Mouse (Mus musculus): Measurements from ENCODE around the gene Ank. TPM values are rescaled to one million over a fixed set of nuclear protein-coding genes. Genes with fewer than 3 reads are reported as not detected.
A peak's percentile ranks its signal among the peaks of the same experiment; 100 is the strongest.
"Not testable (repeated sequence)": the region's sequence is repeated elsewhere in the genome, so short reads cannot be mapped to it uniquely, and the experiment has no call there.

Gene Ank
- total RNA-seq (2021), result 100 to 1,000 TPM; 125 to 149 TPM

- peak; percentile 86 to 91 for DNase-seq
Observed at GRCm38 (mm10) chr15:27466131-27467080, at the start of gene Ank. Ank (plus strand) TSS chr15:27466677.

DNA sequence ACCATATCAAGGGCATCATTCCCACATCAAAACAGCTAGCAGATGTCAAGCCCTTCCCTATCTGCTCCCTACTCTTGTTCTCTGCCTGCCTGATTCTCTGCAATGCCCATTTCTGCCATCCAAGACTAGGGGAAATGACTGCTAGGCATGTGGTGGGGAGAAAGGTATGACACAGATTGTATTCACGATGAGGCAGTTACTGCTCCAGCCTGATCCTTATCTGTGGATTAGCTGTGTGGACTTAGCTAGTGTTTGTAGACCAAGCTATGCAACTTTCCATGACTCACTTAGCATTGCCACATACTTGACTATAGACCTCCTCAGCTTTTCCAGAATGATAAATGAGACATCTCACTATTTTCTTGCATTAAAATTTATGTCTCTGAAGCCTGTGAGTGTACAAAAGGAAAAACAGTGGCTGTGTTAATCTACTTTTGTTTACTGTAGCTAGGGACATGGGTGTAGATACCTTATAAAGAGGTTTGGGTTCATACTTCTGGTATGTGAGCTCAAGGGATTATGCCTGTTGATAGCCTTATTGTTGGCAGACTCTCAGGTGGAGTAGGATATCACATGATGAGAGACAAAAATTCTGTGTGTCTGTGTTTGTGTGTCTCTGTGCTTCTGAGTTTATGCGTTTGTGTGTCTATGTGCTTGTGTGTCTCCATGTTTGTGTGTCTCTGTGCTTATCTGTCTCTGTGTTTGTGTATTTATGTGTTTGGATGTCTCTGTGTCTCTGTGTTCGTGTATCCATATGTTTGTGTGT is 47.7 kb upstream of the Ank start:
- intact Hi-C loops (cut with DNase I), result no loop called here
- DNase-seq, result no peak

More at GRCm38 (mm10) chr15:27466131-27467080, at the start of gene Ank:
- intact Hi-C loops (cut with DNase I), result loop anchor here (2.0 to 5.0 kb wide), 3 partner anchors 71 to 151 kb away; no protein-coding TSS in a partner anchor

DNA sequence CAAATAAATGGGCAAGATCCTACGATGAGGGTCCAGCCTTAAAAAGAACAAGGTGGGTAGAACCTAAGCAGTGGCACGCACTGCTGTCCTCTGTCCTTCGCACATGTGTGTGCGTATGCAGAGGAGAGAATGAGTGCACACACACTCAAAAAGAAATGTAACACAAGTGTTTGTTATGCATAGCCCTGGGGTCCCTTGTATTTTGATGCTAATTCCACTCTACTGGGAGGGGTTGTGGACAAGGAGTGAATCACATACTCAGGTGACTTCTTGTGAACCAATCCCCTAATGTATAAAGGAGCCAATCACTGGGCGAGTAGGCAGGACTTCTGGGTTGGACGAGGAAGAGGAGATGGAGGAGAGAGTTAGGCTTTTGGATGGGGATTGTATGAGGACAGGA is 44.9 kb upstream of the Ank start:
- intact Hi-C loops (cut with DNase I), result no loop called here
- no peak for DNase-seq

DNA sequence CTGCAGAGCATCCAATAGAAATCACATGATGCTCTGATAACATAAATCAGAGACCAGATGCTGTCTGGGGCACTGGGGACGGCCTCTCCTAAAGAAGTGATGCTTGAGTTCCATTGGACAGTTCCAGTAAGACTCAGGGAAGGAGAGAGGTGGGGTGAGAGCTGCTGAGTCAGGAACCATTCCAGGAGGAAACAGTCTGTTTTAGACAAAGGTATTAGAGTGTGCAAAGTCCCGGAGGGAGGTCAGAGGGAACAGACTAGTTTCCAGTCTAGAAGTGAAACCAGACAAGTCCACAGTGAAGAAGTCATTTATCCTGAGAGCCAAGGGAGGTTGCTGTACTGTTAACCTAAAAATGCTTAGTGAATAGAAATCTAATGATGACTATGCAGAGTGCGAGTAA is 38.9 kb upstream of the Ank start:
- no peak for DNase-seq
- intact Hi-C loops (cut with DNase I), result no loop called here

GRCm38 (mm10) chr15:27430241-27430640 is 36.2 kb upstream of the Ank start:
- DNase-seq, result no peak
- intact Hi-C loops (cut with DNase I), result no loop called here

GRCm38 (mm10) chr15:27432851-27433615 is 33.4 kb upstream of the Ank start:
- DNase-seq, result no peak
- intact Hi-C loops (cut with DNase I), result no loop called here

DNA sequence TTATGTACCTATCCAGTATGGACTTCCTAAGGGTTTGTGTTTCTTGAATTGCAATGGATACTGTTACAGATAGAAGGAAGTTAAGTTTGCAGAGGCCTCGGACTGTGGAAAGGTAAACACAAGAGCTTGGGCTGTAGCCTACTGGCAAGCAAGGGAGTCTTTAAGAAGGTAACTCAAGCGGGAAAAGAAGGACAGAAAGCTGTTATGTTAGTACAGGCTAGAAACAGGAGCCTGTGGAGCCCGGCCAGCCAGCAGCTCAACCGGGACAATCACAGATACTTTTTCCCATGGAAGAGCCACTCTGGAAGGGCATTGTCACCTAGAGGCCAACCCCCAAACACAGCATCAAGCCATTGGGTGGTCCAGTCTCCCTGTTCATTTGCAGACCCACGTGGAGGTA is 31.1 kb upstream of the Ank start:
- DNase-seq, result no peak
- intact Hi-C loops (cut with DNase I), result no loop called here

DNA sequence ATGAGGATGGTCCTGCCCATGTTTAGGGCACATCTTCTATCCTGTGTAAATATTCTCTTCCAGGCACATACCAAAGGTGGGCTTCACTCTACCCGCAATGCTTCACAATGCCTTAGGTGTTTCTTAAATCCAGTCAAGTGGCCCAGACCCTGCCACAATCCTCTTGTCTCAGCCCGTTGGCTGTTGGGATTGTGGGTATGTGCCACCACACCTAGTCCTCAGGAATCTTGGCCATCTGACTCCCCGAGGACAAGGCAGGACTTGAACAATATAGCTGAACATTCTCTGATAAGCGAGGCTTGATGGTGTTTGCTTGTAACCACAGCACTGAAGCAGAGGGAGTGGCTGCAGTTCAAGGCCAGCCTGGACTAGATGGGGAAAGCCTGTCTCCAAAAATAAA is 30.3 kb upstream of the Ank start:
- DNase-seq, result no peak
- intact Hi-C loops (cut with DNase I), result no loop called here

DNA sequence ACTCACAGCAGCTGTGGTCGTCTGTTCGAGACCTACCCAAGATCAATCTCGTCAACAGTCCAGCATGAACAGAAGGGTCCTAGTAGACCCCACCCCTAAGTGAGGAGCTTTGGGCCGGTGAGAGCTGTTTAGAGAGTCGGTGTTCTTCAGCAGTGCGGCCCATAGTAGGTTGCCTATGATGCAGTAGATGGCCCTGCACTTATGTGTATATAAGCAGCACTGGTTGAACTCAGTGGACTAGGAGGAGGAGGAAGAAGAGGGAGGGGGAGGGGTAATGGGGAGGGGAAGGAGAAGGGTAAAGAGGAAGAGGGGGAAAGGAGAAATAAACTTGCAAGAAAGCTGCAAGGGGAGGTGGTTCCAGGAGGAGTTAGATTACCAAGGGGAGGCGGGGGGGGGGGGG is 25.4 kb upstream of the Ank start:
- intact Hi-C loops (cut with DNase I), result no loop called here
- DNase-seq, result no peak

DNA sequence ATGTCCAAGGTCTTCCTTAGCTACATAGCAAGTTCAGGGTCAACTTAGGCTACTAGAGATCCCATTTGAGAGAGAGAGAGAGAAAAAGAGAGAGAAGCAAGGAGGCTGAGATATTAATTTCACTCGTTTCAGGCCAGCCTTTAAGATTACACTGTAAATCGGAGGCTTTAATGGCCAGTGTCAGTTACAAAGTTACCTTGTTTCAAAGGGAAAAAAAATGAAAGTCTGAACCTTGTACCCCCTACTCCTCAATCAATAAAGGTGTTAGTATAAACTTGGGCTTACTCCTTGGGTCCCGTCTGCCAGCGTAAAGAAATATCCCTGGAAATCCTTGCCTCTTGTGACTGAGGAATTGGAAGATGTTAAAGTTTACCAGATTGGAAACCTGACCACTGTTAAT is 24.9 kb upstream of the Ank start:
- no peak for DNase-seq
- intact Hi-C loops (cut with DNase I), result no loop called here

DNA sequence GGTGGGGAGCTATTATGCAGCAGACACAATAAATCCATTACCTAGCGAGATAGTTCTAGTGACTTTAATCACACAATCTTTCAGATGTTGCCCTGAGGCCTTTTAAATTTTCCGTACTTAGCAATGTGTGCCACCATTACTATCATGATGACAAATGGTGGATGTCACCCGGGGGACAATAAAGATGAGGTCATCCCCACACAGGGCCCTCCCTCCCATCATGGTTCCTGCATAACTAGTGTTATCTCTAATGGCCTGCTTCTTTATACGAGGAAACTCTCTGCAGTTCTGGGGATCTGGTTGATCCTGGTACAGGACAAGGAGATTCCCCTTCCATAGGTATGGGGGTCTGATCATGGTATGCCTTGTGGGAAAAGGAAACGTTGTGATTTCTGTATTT is 24.5 kb upstream of the Ank start:
- intact Hi-C loops (cut with DNase I), result no loop called here
- DNase-seq, result no peak

DNA sequence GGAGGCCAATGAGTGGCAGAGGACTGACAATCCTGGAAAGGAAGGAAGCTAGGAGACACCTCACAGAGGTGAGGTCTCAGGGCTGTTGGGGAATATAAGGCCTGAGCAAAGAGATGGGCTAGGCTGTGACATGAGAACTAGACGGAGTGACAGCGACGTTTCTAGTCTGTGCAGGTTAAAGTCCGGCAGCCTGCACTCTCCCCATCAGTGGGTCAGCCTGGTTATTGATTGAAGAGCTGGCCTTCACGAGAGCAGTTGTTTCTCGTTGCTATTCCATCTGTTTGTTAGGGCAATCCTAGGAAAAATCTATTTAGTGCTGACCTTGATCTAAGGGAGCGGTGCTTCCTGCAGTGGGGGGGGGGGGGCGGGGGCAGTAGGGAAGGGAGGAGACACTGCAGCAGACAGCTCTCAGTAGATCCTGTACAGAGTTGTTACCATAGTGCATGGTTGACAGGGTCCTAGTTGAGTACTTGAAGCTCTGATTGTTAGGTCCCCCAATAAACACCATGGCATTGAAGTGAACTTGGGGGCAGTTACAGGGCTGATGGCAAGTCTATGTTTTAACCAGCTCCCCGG is 21.6 kb upstream of the Ank start:
- DNase-seq, result no peak
- intact Hi-C loops (cut with DNase I), result no loop called here

DNA sequence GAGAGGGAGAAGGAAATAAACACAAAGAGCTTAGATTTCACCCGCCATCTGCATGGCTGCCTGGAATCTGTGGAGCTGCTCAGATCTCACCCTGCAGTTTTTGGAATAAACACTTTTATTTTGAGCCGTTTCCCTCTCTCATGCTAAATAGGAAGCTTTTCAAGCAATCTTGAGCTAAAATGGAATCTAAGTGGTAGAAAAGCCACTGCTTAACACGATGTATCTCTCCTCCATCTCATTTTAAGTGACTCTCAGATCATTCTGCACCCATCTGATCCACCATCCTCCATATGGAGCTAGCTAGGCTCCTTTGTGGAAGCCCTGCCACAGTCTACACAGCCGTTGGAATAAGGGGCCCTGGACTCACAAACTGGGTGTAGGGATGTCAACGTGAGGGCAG is 15.8 kb upstream of the Ank start:
- intact Hi-C loops (cut with DNase I), result no loop called here
- no peak for DNase-seq

DNA sequence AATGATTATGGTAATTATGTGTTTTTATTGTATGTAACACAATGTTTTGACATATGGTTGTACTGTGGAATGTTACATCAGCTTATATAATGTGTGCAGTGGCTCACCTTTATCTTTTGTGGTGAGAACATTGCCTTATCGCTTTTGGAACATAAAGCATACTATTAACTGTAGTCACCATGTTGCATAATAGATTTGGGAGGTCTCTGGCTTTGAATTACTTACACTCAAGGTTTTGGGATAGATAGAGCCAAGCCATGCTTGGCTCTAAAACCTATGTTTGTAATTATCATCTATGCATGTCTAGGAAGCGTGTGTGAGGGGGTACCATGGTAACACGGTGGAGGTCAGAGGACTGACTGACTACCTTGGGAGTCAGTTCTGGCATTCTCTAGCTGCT is 14.7 kb upstream of the Ank start:
- intact Hi-C loops (cut with DNase I), result no loop called here

DNA sequence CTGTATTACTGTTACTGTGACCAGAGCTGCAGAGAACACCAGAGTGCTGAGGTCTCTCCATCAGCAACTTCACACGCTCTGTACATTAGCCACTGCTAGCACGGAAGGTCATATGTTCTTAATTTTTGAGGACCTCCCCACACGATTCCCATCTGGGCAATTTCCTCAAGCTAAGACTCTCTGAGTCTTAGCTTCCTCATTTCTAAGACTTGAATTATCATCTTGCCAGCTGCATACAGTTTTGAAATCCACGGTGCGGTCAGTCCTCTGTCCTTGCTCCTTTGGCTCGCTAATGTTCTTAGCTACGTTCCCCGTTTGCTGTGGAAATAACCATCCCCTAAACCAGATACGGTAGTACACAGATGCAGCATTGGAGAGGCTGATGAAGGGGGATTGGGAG is 14.0 kb upstream of the Ank start:
- intact Hi-C loops (cut with DNase I), result no loop called here
- no peak for DNase-seq

More for the DNA sequence above, 14.7 kb upstream of the Ank start:
- no peak for DNase-seq

GRCm38 (mm10) chr15:27457001-27457400 is 9.5 kb upstream of the Ank start:
- no peak for DNase-seq
- intact Hi-C loops (cut with DNase I), result no loop called here

GRCm38 (mm10) chr15:27459781-27460180 is 6.7 kb upstream of the Ank start:
- intact Hi-C loops (cut with DNase I); DNase-seq: not testable (repeated sequence)

GRCm38 (mm10) chr15:27461336-27462245 is 4.9 kb upstream of the Ank start:
- DNase-seq, result no peak
- intact Hi-C loops (cut with DNase I), result no loop called here

- DNase-seq, result no peak
- intact Hi-C loops (cut with DNase I), result loop anchor here (1.0 kb wide), 1 partner anchor 119 kb away; no protein-coding TSS in a partner anchor
Observed at GRCm38 (mm10) chr15:27463876-27464275, 2.6 kb upstream of the Ank start.
